Mouse (Mus musculus): Measurements from ENCODE around the gene Fam83d. TPM values are rescaled to one million over a fixed set of nuclear protein-coding genes. Genes with fewer than 3 reads are reported as not detected.

Gene Fam83d
- polyA plus RNA-seq (2012; ENCODE audit: insufficient read depth, insufficient read length, missing spikeins) = 5.2 and 5.6 TPM in 2 replicates

DNA sequence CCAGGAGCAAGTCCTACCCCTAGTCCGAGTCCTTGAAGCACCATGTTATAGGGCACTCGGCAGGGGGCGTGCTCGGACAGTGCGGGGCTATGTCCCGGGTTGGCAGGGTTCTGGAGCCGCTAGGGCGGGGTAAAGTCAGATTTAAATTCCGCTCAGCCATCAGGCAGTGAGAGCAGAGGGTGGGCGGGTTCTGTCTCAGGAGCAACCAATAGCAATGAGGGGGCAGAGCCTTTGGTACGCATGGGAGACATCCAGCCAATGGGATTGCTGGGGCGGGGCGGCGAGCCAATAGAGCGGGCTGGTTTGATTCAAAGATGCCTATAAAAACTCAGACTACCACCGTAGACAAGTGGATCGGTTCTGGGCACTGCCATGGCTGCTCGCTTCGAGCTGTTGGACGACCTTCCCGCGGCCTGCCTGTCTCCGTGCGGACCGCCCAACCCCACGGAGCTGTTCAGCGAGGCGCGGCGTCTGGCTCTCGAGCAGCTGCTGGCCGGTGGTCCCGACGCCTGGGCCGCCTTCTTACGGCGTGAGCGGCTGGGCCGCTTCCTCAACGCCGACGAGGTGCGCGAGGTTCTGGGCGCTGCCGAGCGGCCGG is at the start of gene Fam83d:
Gene Fam83d (plus strand): TSS at position 352 of the 598 bp plus-strand sequence.
- peaks cover 22% of the 10 kb centered on the region for H3K4me1 ChIP-seq (ENCODE audit: control insufficient read depth, insufficient read depth, low read length)
- H3K4me3 ChIP-seq (ENCODE audit: insufficient read depth, low read length) = peak within 1 kb of the TSS; percentile 90
- peak within 1 kb of the TSS; percentile 49 for H3K27ac ChIP-seq (ENCODE audit: insufficient read depth, low read depth, low read length)
- peak; percentile 72; the same call in 1 of the 2 replicates for TF ChIP-seq POLR2A (IDR thresholded peaks at IDR 0.05; ENCODE audit: borderline replicate concordance, low read depth, low read length)
- peak; percentile 59 for TF ChIP-seq CTCF (IDR thresholded peaks at IDR 0.05; ENCODE audit: low read depth, low read length)

DNA sequence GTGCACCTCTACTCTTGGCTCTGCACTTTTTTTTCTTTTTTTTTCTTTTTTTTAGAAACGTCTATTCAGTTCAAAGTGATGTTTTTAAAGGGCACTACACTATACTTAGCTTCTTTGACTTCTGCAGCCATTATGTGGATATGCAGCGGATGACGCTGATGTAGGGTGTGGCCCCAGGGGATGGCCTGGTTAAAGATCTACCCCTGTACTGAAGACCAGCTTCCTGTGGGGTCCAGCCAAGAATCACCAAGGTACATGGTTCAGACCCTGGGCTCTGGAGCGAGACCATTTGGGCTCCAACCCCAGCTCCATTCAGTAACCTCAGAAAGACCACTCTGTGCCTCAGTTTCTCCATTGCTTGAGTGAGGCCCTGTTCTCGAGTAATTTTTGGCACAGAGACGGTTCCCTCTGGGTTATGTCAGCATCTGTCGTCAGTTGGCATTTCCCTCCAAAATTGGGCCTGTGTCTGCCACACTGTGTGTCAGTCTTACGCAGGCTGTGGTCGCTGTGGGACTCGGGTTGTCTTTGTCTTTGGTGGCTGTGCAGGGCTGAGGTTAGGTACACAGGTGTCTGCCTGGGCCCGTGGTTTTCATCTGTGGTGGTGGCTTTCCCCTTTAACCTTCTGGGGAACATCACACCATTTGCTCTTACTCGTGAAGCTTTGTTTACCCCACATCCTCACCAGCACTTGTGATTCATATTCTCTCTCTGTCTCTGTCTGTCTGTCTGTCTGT is 48.9 kb upstream of the Fam83d start:
- no peak for TF ChIP-seq POLR2A (IDR thresholded peaks at IDR 0.05; ENCODE audit: borderline replicate concordance, low read depth, low read length)
- TF ChIP-seq CTCF (IDR thresholded peaks at IDR 0.05; ENCODE audit: low read depth, low read length) = no peak
- Histone ChIP-seq H3K4me1 (ENCODE audit: control insufficient read depth, insufficient read depth, low read length) (peaks cover 2% of the 10 kb centered on the region; the same call in 1 of the 2 replicates), H3K27ac (ENCODE audit: insufficient read depth, low read depth, low read length) (no peak overlapping the region), H3K4me3 (ENCODE audit: insufficient read depth, low read length) (no peak overlapping the region)

DNA sequence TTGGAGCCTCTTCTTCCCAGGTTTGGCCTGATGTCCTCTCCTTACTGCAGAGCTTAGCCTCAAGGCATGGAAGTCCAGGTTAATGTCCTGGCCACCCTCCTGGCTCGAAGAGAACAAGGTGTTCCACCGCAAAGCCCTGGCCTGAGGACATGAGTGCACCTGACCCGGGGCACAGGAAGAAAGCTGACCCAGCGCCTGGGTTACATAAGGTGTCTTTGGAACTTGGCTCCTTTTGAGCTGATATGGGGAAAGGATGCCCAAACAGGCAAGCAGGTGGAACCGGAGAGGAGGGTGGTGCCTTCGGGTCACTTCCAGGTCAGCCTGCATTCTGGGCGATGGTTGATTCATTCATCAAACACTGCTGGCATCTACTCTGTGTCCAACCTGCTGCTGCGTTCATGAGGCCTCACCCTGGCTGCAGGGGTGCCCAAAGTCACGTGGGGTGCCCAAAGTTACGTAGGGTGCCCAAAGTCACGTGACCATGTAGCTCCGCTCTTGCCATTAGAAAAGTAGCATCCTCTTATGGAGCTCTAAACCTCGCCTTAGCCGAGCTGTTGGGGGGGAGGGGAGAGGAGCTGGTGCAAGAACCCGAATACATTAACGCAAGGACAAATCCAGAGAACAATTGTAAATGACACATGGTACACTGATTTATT is 47.0 kb upstream of the Fam83d start:
- Histone ChIP-seq H3K27ac (ENCODE audit: insufficient read depth, low read depth, low read length) (no peak overlapping the region), H3K4me1 (ENCODE audit: control insufficient read depth, insufficient read depth, low read length) (peaks cover 2% of the 10 kb centered on the region; the same call in 1 of the 2 replicates), H3K4me3 (ENCODE audit: insufficient read depth, low read length) (no peak overlapping the region)
- TF ChIP-seq POLR2A (IDR thresholded peaks at IDR 0.05; ENCODE audit: borderline replicate concordance, low read depth, low read length) (no peak), CTCF (IDR thresholded peaks at IDR 0.05; ENCODE audit: low read depth, low read length) (no peak)

DNA sequence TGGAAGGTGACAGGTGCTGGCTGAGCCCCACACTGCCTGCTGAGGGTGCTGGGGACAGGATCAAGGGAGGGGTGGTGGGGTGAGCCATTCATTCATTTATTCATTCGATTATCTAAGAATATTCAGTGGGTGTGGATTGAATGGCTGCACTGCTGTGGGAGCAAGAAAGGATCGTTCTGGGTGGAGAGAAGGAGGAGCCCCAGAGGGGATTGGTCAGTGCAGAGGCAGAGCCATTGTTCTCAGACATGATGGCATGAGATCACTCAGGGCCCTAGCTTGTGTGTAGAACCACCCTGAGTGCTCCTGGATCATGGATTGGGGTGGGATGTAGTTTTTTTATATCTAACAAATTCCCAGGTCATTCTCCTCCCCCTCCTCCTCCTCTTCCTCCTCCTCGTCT is 46.4 kb upstream of the Fam83d start:
- no peak overlapping the region for H3K27ac ChIP-seq (ENCODE audit: insufficient read depth, low read depth, low read length)
- H3K4me1 ChIP-seq (ENCODE audit: control insufficient read depth, insufficient read depth, low read length) = peaks cover 2% of the 10 kb centered on the region; the same call in 1 of the 2 replicates
- no peak for TF ChIP-seq CTCF (IDR thresholded peaks at IDR 0.05; ENCODE audit: low read depth, low read length)
- TF ChIP-seq POLR2A (IDR thresholded peaks at IDR 0.05; ENCODE audit: borderline replicate concordance, low read depth, low read length) = no peak
- H3K4me3 ChIP-seq (ENCODE audit: insufficient read depth, low read length) = no peak overlapping the region

DNA sequence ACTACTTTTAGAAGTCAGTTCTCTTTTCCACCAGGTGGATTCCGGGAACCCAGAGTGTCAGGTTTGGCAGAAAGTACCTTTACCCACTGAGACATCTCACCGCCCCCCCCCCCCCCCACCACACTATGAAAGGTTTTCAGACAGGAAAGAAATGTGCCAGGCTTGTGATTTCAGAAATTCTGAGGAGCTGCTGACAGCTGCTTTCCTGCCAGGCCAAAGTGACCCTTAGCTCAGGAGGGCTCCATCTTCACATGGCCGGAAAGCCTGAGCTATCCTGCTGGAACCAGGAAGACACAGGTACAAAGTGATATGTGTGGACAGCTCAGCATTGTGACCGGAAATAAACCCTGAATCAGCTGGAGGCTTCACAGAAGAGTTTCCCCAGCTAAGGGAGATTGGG is 45.8 kb upstream of the Fam83d start:
- peaks cover 2% of the 10 kb centered on the region; the same call in 1 of the 2 replicates for H3K4me1 ChIP-seq (ENCODE audit: control insufficient read depth, insufficient read depth, low read length)
- H3K27ac ChIP-seq (ENCODE audit: insufficient read depth, low read depth, low read length) = no peak overlapping the region
- TF ChIP-seq CTCF (IDR thresholded peaks at IDR 0.05; ENCODE audit: low read depth, low read length) (no peak), POLR2A (IDR thresholded peaks at IDR 0.05; ENCODE audit: borderline replicate concordance, low read depth, low read length) (no peak)
- H3K4me3 ChIP-seq (ENCODE audit: insufficient read depth, low read length) = no peak overlapping the region

DNA sequence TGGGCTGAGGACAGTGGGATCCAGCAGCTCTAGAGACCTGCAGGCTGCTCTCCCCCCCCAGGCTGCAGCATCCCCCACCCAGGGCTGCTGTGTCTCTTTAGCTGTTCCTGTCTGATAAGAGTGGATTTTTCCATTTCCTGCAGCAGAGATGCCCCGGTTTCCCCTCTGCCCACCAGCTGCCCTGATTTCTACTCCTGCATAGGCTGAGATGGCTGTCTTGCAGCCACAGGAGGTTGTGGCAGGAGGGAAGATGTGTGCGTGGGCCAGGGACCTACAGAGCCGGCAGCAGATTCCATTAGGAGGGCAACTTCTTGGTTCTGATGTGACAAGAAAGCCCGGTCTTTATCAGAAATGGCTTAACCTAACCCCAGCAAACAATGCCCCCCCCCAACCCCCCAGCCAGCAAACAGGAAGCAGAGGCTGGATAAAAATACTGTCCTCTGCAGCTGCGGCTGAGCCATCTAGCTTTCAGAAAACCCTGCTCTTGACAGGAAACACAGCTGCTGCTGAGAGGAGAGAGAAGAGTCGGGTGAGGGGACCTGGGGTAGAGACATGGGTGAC is 44.8 kb upstream of the Fam83d start:
- no peak overlapping the region for H3K4me3 ChIP-seq (ENCODE audit: insufficient read depth, low read length)
- peaks cover 2% of the 10 kb centered on the region; the same call in 1 of the 2 replicates for H3K4me1 ChIP-seq (ENCODE audit: control insufficient read depth, insufficient read depth, low read length)
- no peak for TF ChIP-seq POLR2A (IDR thresholded peaks at IDR 0.05; ENCODE audit: borderline replicate concordance, low read depth, low read length)
- no peak for TF ChIP-seq CTCF (IDR thresholded peaks at IDR 0.05; ENCODE audit: low read depth, low read length)
- H3K27ac ChIP-seq (ENCODE audit: insufficient read depth, low read depth, low read length) = no peak overlapping the region

DNA sequence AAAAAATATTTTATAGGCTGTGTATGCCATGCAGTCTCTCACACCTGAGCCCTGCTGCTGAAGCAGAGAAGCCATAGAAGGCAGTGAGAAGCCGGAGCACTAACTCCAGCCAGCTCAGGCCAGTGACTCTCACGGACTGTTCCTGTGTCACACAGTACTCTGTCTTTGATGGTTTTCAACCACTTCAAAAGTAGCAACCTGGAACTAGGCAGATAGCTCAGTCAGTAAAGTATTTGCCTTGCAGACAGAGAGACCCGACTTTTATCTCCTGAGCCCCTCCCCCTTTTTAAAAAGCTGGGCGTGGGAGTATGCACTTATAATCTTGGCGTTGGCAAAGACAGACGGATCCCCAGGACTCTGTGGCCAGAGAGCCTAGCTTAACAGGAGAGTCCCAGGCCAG is 44.1 kb upstream of the Fam83d start:
- Histone ChIP-seq H3K4me1 (ENCODE audit: control insufficient read depth, insufficient read depth, low read length) (peaks cover 2% of the 10 kb centered on the region; the same call in 1 of the 2 replicates), H3K27ac (ENCODE audit: insufficient read depth, low read depth, low read length) (no peak overlapping the region), H3K4me3 (ENCODE audit: insufficient read depth, low read length) (no peak overlapping the region)
- TF ChIP-seq CTCF (IDR thresholded peaks at IDR 0.05; ENCODE audit: low read depth, low read length) = no peak
- no peak for TF ChIP-seq POLR2A (IDR thresholded peaks at IDR 0.05; ENCODE audit: borderline replicate concordance, low read depth, low read length)

DNA sequence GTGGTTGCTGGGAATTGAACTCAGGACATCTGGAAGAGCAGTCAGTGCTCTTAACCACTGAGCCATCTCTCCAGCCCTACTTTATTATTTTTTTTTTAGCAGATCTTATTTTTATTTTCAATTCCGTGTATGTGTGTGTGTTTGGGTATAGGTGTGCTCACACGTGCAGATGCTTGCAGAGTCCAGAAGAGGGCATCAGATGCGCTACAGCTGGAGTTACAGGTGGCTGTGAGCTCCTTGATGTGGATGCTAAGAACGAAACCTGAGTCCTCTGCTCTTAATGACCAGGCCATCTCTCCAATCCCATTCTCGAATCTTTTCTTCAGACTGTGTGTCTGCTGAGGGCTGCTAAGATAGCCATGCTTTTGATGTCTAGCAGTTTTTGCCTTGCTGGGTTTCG is 41.6 kb upstream of the Fam83d start:
- Histone ChIP-seq H3K4me1 (ENCODE audit: control insufficient read depth, insufficient read depth, low read length) (peaks cover 2% of the 10 kb centered on the region; the same call in 1 of the 2 replicates), H3K4me3 (ENCODE audit: insufficient read depth, low read length) (no peak overlapping the region), H3K27ac (ENCODE audit: insufficient read depth, low read depth, low read length) (no peak overlapping the region)
- TF ChIP-seq POLR2A (IDR thresholded peaks at IDR 0.05; ENCODE audit: borderline replicate concordance, low read depth, low read length) = no peak
- no peak for TF ChIP-seq CTCF (IDR thresholded peaks at IDR 0.05; ENCODE audit: low read depth, low read length)

DNA sequence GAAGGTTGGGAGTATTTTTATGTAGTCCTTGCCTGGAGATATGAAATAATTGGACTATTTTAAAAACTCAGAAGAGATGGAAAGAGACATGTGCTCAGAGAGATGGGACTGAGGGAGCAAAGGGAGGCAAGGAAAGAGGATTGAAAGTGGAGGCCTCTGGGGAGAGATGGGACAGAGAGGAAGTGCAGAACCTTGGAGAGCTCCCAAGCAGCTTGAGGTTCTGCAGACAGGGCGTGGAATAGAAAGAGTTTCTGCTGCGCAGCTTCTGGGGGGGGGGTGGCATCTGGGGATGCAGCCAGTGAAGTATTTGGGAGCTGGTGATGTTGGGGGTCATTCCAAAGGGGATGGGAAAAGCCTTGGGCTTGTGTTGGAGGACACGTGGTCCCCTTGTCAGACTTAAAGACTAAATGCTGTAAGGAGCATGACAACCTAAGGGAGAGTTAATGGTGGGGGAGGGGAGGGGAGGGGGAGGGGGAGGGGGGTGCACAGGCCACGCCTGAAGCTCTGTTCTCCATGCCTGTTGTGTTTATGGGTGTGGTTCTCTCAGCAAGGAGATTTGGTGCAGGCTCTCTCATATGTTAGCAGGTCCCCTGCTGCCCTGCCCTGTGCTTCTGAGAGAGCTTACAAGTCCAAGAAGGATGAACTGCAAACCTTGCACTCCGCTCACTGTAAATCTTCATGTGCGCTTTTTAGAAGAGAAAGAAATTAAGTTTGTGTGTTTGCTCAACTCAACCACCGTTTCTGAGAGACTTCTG is 39.7 kb upstream of the Fam83d start:
- no peak for TF ChIP-seq POLR2A (IDR thresholded peaks at IDR 0.05; ENCODE audit: borderline replicate concordance, low read depth, low read length)
- TF ChIP-seq CTCF (IDR thresholded peaks at IDR 0.05; ENCODE audit: low read depth, low read length) = no peak
- Histone ChIP-seq H3K4me1 (ENCODE audit: control insufficient read depth, insufficient read depth, low read length) (peaks cover 2% of the 10 kb centered on the region; the same call in 1 of the 2 replicates), H3K27ac (ENCODE audit: insufficient read depth, low read depth, low read length) (no peak overlapping the region), H3K4me3 (ENCODE audit: insufficient read depth, low read length) (no peak overlapping the region)

All from bone marrow macrophage, adult 2 months (primary cell).